Mouse (Mus musculus): Measurements from ENCODE around the gene Kat2a. TPM values are rescaled to one million over a fixed set of nuclear protein-coding genes. Genes with fewer than 3 reads are reported as not detected.

Kat2a gene
- polyA plus RNA-seq, 1 experiment from 2014 or later, result 20.9 TPM

GRCm38 (mm10) chr11:100719893-100720292 is 7.6 kb upstream of the Kat2a start:
- H3K4me1 ChIP-seq (replicated peaks), result peaks cover 59% of the 10 kb centered on the region
- ATAC-seq (ENCODE audit: low read depth) (no peak), DNase-seq (no peak)
- 0 out of 2 replicates have a peak overlapping the region, but pooled peaks have one; percentile 80 for H3K27ac ChIP-seq
- H3K9me3 ChIP-seq (replicated peaks), result no peaks in the 10 kb centered on the region
- H3K27me3 ChIP-seq, result no peaks in the 10 kb centered on the region
- WGBS (ENCODE audit: insufficient replicate concordance), result 84% methylated on average over 11 of the region's 11 CpGs
- H3K36me3 ChIP-seq, result peaks cover 63% of the 10 kb centered on the region
- H3K4me3 ChIP-seq (replicated peaks), result no peak overlapping the region
- no peak overlapping the region for H3K4me2 ChIP-seq
- H3K9ac ChIP-seq, result no peak overlapping the region

DNA sequence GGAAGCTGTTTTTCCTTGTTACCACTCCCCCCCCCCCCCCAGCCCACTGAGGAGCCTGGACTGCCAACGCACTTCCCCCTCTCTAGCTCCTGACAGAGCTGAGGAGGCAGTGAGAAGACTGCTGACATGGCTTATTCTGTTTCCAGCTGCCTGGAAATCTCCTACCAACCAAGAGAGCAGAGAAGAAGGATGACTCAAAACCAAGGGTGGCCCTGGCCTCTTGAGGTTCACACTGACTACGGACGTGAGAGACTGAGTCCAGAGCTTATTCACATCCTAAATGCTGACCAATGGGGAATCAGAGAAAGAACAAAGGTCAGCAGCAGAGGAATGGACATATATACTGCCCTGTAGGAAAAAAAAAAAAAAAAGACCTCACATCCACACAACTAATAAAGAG is 7.0 kb upstream of the Kat2a start:
- no peaks in the 10 kb centered on the region for H3K27me3 ChIP-seq
- WGBS (ENCODE audit: insufficient replicate concordance), result 76% methylated on average over 3 of the region's 3 CpGs
- H3K9me3 ChIP-seq (replicated peaks), result no peaks in the 10 kb centered on the region
- no peak overlapping the region for H3K4me3 ChIP-seq (replicated peaks)
- DNase-seq (no peak), ATAC-seq (ENCODE audit: low read depth) (no peak)
- no peak overlapping the region; the same call in 1 of the 2 replicates for H3K27ac ChIP-seq
- peaks cover 59% of the 10 kb centered on the region for H3K4me1 ChIP-seq (replicated peaks)
- H3K9ac ChIP-seq, result no peak overlapping the region
- peaks cover 61% of the 10 kb centered on the region for H3K36me3 ChIP-seq
- no peak overlapping the region for H3K4me2 ChIP-seq

GRCm38 (mm10) chr11:100718866-100719265 is 6.6 kb upstream of the Kat2a start:
- Histone ChIP-seq H3K27me3 (no peaks in the 10 kb centered on the region), H3K9me3 (replicated peaks) (no peaks in the 10 kb centered on the region), H3K36me3 (peaks cover 61% of the 10 kb centered on the region), H3K4me3 (replicated peaks) (no peak overlapping the region), H3K27ac (no peak overlapping the region), H3K9ac (no peak overlapping the region), H3K4me1 (replicated peaks) (peaks cover 60% of the 10 kb centered on the region), H3K4me2 (no peak overlapping the region)
- ATAC-seq (ENCODE audit: low read depth) (no peak), DNase-seq (no peak)
- 85% methylated on average over 4 of the region's 4 CpGs for WGBS (ENCODE audit: insufficient replicate concordance)

DNA sequence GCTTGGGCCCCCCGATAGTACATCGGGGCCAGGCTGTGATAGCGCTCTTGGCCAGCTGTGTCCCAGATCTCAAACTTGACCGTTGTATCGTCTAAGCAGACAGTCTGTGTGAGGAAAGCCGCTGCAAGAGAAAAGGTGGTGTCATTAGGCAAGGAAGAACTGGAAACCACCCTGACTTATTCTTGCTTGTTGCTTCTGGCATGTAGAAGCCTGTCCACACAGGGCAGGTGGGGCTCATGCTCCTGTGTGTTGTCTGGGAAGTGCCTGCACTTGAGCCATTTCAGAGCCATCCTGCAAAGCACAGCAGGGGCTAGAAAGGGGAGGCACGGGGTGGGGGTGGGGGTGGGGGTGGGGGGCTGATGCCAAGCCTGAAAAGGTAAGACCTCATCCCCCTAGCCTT is 6.2 kb upstream of the Kat2a start:
- Histone ChIP-seq H3K4me1 (replicated peaks) (peaks cover 61% of the 10 kb centered on the region), H3K4me3 (replicated peaks) (no peak overlapping the region), H3K27ac (no peak overlapping the region), H3K4me2 (no peak overlapping the region), H3K9me3 (replicated peaks) (no peaks in the 10 kb centered on the region), H3K9ac (no peak overlapping the region), H3K27me3 (no peaks in the 10 kb centered on the region), H3K36me3 (peaks cover 58% of the 10 kb centered on the region)
- 76% methylated on average over 7 of the region's 7 CpGs for WGBS (ENCODE audit: insufficient replicate concordance)
- ATAC-seq (ENCODE audit: low read depth) (no peak), DNase-seq (no peak)

GRCm38 (mm10) chr11:100716649-100717048 is 4.4 kb upstream of the Kat2a start:
- DNase-seq (no peak), ATAC-seq (ENCODE audit: low read depth) (no peak)
- no peaks in the 10 kb centered on the region for H3K9me3 ChIP-seq (replicated peaks)
- no peak overlapping the region for H3K9ac ChIP-seq
- no peak overlapping the region for H3K4me2 ChIP-seq
- no peak overlapping the region for H3K27ac ChIP-seq
- peaks cover 61% of the 10 kb centered on the region for H3K4me1 ChIP-seq (replicated peaks)
- WGBS (ENCODE audit: insufficient replicate concordance), result 65% methylated on average over 3 of the region's 3 CpGs
- no peaks in the 10 kb centered on the region for H3K27me3 ChIP-seq
- H3K36me3 ChIP-seq, result peaks cover 58% of the 10 kb centered on the region
- H3K4me3 ChIP-seq (replicated peaks), result no peak overlapping the region

- Histone ChIP-seq H3K4me1 (replicated peaks) (peaks cover 57% of the 10 kb centered on the region), H3K4me2 (peak overlapping the region; percentile 97)
- WGBS (ENCODE audit: insufficient replicate concordance), result 92% methylated on average over 6 of the region's 6 CpGs
These were observed 2.7 kb upstream of the Kat2a start for GRCm38 (mm10) chr11:100714948-100715347.

DNA sequence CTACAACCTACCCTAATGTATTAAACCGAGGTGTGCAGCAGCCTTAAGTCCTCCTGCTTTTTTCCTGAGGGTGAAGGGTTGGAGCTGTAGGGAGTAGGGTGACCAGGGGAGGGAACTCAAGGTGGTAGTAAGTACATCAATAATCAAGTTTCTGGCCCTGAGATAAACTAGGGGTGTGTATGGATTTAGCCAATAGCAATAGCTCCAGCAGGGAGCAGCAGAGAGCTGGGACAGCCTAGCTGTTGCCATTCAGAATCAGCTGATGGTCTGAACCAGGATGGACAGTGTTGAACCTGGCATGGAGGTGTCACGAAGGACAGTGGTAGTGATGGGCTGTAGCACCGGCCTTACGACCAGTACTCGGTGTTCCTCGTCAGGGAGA is 2.3 kb upstream of the Kat2a start:
- Histone ChIP-seq H3K27me3 (no peaks in the 10 kb centered on the region), H3K4me2 (peak overlapping the region; percentile 97), H3K4me1 (replicated peaks) (peaks cover 53% of the 10 kb centered on the region), H3K27ac (peak overlapping the region; percentile 87), H3K9me3 (replicated peaks) (no peaks in the 10 kb centered on the region), H3K36me3 (peaks cover 62% of the 10 kb centered on the region), H3K4me3 (replicated peaks) (peak overlapping the region; percentile 54), H3K9ac (peak overlapping the region; percentile 72)
- DNase-seq, result peak; percentile 78
- ATAC-seq (ENCODE audit: low read depth), result peak; percentile 52
- WGBS (ENCODE audit: insufficient replicate concordance), result 34% methylated on average over 6 of the region's 6 CpGs

More at GRCm38 (mm10) chr11:100714948-100715347, 2.7 kb upstream of the Kat2a start:
- H3K27me3 ChIP-seq, result no peaks in the 10 kb centered on the region
- no peak overlapping the region for H3K9ac ChIP-seq
- no peak for DNase-seq
- H3K27ac ChIP-seq, result no peak overlapping the region
- no peak for ATAC-seq (ENCODE audit: low read depth)
- no peak overlapping the region for H3K4me3 ChIP-seq (replicated peaks)
- H3K9me3 ChIP-seq (replicated peaks), result no peaks in the 10 kb centered on the region
- peaks cover 62% of the 10 kb centered on the region for H3K36me3 ChIP-seq

GRCm38 (mm10) chr11:100713735-100714533 is 1.7 kb upstream of the Kat2a start, which contains the start of gene Hspb9:
Hspb9 (plus strand) TSS chr11:100713850.
- no peaks in the 10 kb centered on the region for H3K9me3 ChIP-seq (replicated peaks)
- peaks cover 52% of the 10 kb centered on the region for H3K4me1 ChIP-seq (replicated peaks)
- H3K36me3 ChIP-seq, result peaks cover 62% of the 10 kb centered on the region
- ATAC-seq (ENCODE audit: low read depth) (peak; percentile 75), DNase-seq (peak; percentile 79)
- H3K27me3 ChIP-seq, result no peaks in the 10 kb centered on the region
- H3K9ac ChIP-seq, result peak within 1 kb of the TSS; percentile 72
- WGBS (ENCODE audit: insufficient replicate concordance), result 4% methylated on average over 38 of the region's 38 CpGs
- peak within 1 kb of the TSS; percentile 79 for H3K4me3 ChIP-seq (replicated peaks)
- peak within 1 kb of the TSS; percentile 97 for H3K4me2 ChIP-seq
- peak within 1 kb of the TSS; percentile 87 for H3K27ac ChIP-seq

GRCm38 (mm10) chr11:100713174-100713573 is 909 bp upstream of the Kat2a start:
- H3K36me3 ChIP-seq, result peaks cover 62% of the 10 kb centered on the region
- H3K27ac ChIP-seq, result peak overlapping the region; percentile 87
- peaks cover 52% of the 10 kb centered on the region for H3K4me1 ChIP-seq (replicated peaks)
- no peaks in the 10 kb centered on the region for H3K27me3 ChIP-seq
- H3K9me3 ChIP-seq (replicated peaks), result no peaks in the 10 kb centered on the region
- ATAC-seq (ENCODE audit: low read depth) (no peak), DNase-seq (no peak)
- 39% methylated on average over 4 of the region's 4 CpGs for WGBS (ENCODE audit: insufficient replicate concordance)
- peak overlapping the region; percentile 72 for H3K9ac ChIP-seq
- H3K4me3 ChIP-seq (replicated peaks), result peak overlapping the region; percentile 54; the same call in 1 of the 2 replicates
- H3K4me2 ChIP-seq, result peak overlapping the region; percentile 97

- Histone ChIP-seq H3K27ac (no peak overlapping the region), H3K27me3 (no peaks in the 10 kb centered on the region), H3K9ac (no peak overlapping the region), H3K9me3 (replicated peaks) (no peaks in the 10 kb centered on the region), H3K36me3 (peaks cover 62% of the 10 kb centered on the region), H3K4me1 (replicated peaks) (peaks cover 52% of the 10 kb centered on the region), H3K4me3 (replicated peaks) (no peak overlapping the region), H3K4me2 (peak overlapping the region; percentile 97)
- WGBS (ENCODE audit: insufficient replicate concordance), result 80% methylated on average over 4 of the region's 4 CpGs
- no peak for DNase-seq
- no peak for ATAC-seq (ENCODE audit: low read depth)
These were observed 1.3 kb downstream of the Kat2a start for GRCm38 (mm10) chr11:100710977-100711376.

DNA sequence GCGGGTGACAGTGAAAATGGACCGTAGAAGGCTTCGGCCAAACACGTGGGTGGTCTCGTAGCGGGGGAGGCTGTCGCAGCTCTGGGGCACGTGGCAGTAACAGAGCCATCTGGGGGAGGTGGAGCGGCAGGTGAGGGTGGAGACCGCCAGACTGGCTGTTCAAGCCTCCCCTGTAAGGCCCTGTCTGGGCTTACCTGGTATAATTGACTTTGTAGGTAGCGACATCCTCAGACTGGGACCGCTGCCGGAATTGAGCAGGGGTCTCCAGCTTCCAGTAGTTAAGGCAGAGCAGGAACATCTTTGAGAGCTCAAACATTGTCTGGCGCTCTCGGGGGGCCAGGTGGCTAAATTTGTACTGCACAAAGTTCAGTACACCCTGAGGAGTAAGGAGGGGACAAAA is 1.7 kb downstream of the Kat2a start:
- DNase-seq, result no peak
- H3K4me1 ChIP-seq (replicated peaks), result peaks cover 52% of the 10 kb centered on the region
- peaks cover 62% of the 10 kb centered on the region for H3K36me3 ChIP-seq
- H3K4me3 ChIP-seq (replicated peaks), result no peak overlapping the region
- no peaks in the 10 kb centered on the region for H3K27me3 ChIP-seq
- no peak overlapping the region for H3K4me2 ChIP-seq
- no peaks in the 10 kb centered on the region for H3K9me3 ChIP-seq (replicated peaks)
- no peak overlapping the region for H3K27ac ChIP-seq
- WGBS (ENCODE audit: insufficient replicate concordance), result 87% methylated on average over 15 of the region's 15 CpGs
- ATAC-seq (ENCODE audit: low read depth), result no peak
- no peak overlapping the region for H3K9ac ChIP-seq

Data from liver, embryonic 13.5 days (tissue).